Mouse (Mus musculus): ENCODE measurements around the gene Npcd. TPM values are rescaled to one million over a fixed set of nuclear protein-coding genes. Genes with fewer than 3 reads are reported as not detected.

Npcd gene
- polyA plus RNA-seq, 1 experiment = 0.68 TPM

GRCm38 (mm10) chr15:79810997-79811396, 23.0 kb downstream of the Npcd start:
- Histone ChIP-seq H3K4me3 (ENCODE audit: extremely low read depth, insufficient read depth, insufficient read length) (no peak overlapping the region), H3K4me1 (ENCODE audit: control insufficient read depth, insufficient read depth, insufficient read length) (no peaks in the 10 kb centered on the region), H3K36me3 (ENCODE audit: control insufficient read depth, insufficient read depth, low read length) (no peaks in the 10 kb centered on the region), H3K27ac (ENCODE audit: insufficient read depth, low read length) (no peak overlapping the region), H3K27me3 (ENCODE audit: control insufficient read depth, insufficient read depth, low read length) (0 out of 2 replicates have a peak, but pooled peaks cover 1% of the 10 kb centered on the region)
- TF ChIP-seq POLR2A (IDR thresholded peaks at IDR 0.05; ENCODE audit: low read depth, low read length) = no peak
- no peak for TF ChIP-seq CTCF (IDR thresholded peaks at IDR 0.05; ENCODE audit: extremely low read depth, insufficient read depth, insufficient read length, insufficient replicate concordance)
- no peak for DNase-seq (ENCODE audit: low read depth in 1 of 2, low spot score in 2 of 2)
- 79% methylated on average over 4 of the region's 4 CpGs for WGBS

- H3K36me3 ChIP-seq (ENCODE audit: control insufficient read depth, insufficient read depth, low read length) = no peaks in the 10 kb centered on the region
- 0 out of 2 replicates have a peak, but pooled peaks cover 1% of the 10 kb centered on the region for H3K27me3 ChIP-seq (ENCODE audit: control insufficient read depth, insufficient read depth, low read length)
- 64% methylated on average over 3 of the region's 3 CpGs for WGBS
- no peak overlapping the region for H3K27ac ChIP-seq (ENCODE audit: insufficient read depth, low read length)
- TF ChIP-seq CTCF (IDR thresholded peaks at IDR 0.05; ENCODE audit: extremely low read depth, insufficient read depth, insufficient read length, insufficient replicate concordance) (no peak), POLR2A (IDR thresholded peaks at IDR 0.05; ENCODE audit: low read depth, low read length) (no peak)
- no peaks in the 10 kb centered on the region for H3K4me1 ChIP-seq (ENCODE audit: control insufficient read depth, insufficient read depth, insufficient read length)
- no peak for DNase-seq (ENCODE audit: low read depth in 1 of 2, low spot score in 2 of 2)
- no peak overlapping the region for H3K4me3 ChIP-seq (ENCODE audit: extremely low read depth, insufficient read depth, insufficient read length)
Measured at GRCm38 (mm10) chr15:79810061-79810460, 24.0 kb downstream of the Npcd start.

- TF ChIP-seq CTCF (IDR thresholded peaks at IDR 0.05; ENCODE audit: extremely low read depth, insufficient read depth, insufficient read length, insufficient replicate concordance) (no peak), POLR2A (IDR thresholded peaks at IDR 0.05; ENCODE audit: low read depth, low read length) (no peak)
- H3K36me3 ChIP-seq (ENCODE audit: control insufficient read depth, insufficient read depth, low read length) = no peaks in the 10 kb centered on the region
- 63% methylated on average over 5 of the region's 5 CpGs for WGBS
- H3K27ac ChIP-seq (ENCODE audit: insufficient read depth, low read length) = no peak overlapping the region
- peaks cover 14% of the 10 kb centered on the region for H3K27me3 ChIP-seq (ENCODE audit: control insufficient read depth, insufficient read depth, low read length)
- no peak overlapping the region for H3K4me3 ChIP-seq (ENCODE audit: extremely low read depth, insufficient read depth, insufficient read length)
- peaks cover 8% of the 10 kb centered on the region for H3K4me1 ChIP-seq (ENCODE audit: control insufficient read depth, insufficient read depth, insufficient read length)
- DNase-seq (ENCODE audit: low read depth in 1 of 2, low spot score in 2 of 2) = no peak
Measured at GRCm38 (mm10) chr15:79808658-79809057, 25.4 kb downstream of the Npcd start.

GRCm38 (mm10) chr15:79808114-79808513, 25.9 kb downstream of the Npcd start:
- H3K36me3 ChIP-seq (ENCODE audit: control insufficient read depth, insufficient read depth, low read length) = no peaks in the 10 kb centered on the region
- H3K4me1 ChIP-seq (ENCODE audit: control insufficient read depth, insufficient read depth, insufficient read length) = peaks cover 9% of the 10 kb centered on the region
- DNase-seq (ENCODE audit: low read depth in 1 of 2, low spot score in 2 of 2) = peak in 1 of 2 experiments; percentile 46
- peaks cover 18% of the 10 kb centered on the region for H3K27me3 ChIP-seq (ENCODE audit: control insufficient read depth, insufficient read depth, low read length)
- no peak overlapping the region for H3K4me3 ChIP-seq (ENCODE audit: extremely low read depth, insufficient read depth, insufficient read length)
- no peak for TF ChIP-seq POLR2A (IDR thresholded peaks at IDR 0.05; ENCODE audit: low read depth, low read length)
- TF ChIP-seq CTCF (IDR thresholded peaks at IDR 0.05; ENCODE audit: extremely low read depth, insufficient read depth, insufficient read length, insufficient replicate concordance) = peak; percentile 57; the same call in 1 of the 2 replicates
- H3K27ac ChIP-seq (ENCODE audit: insufficient read depth, low read length) = no peak overlapping the region
- WGBS = 26% methylated on average over 5 of the region's 5 CpGs

GRCm38 (mm10) chr15:79807050-79807449, 27.0 kb downstream of the Npcd start:
- TF ChIP-seq POLR2A (IDR thresholded peaks at IDR 0.05; ENCODE audit: low read depth, low read length) (no peak), CTCF (IDR thresholded peaks at IDR 0.05; ENCODE audit: extremely low read depth, insufficient read depth, insufficient read length, insufficient replicate concordance) (no peak)
- Histone ChIP-seq H3K27me3 (ENCODE audit: control insufficient read depth, insufficient read depth, low read length) (peaks cover 21% of the 10 kb centered on the region), H3K4me3 (ENCODE audit: extremely low read depth, insufficient read depth, insufficient read length) (no peak overlapping the region), H3K4me1 (ENCODE audit: control insufficient read depth, insufficient read depth, insufficient read length) (peaks cover 9% of the 10 kb centered on the region), H3K27ac (ENCODE audit: insufficient read depth, low read length) (no peak overlapping the region), H3K36me3 (ENCODE audit: control insufficient read depth, insufficient read depth, low read length) (no peaks in the 10 kb centered on the region)
- 35% methylated on average over 1 of the region's 1 CpGs for WGBS
- DNase-seq (ENCODE audit: low read depth in 1 of 2, low spot score in 2 of 2) = no peak

- Histone ChIP-seq H3K4me3 (ENCODE audit: extremely low read depth, insufficient read depth, insufficient read length) (no peak overlapping the region), H3K27ac (ENCODE audit: insufficient read depth, low read length) (no peak overlapping the region), H3K4me1 (ENCODE audit: control insufficient read depth, insufficient read depth, insufficient read length) (peaks cover 9% of the 10 kb centered on the region), H3K27me3 (ENCODE audit: control insufficient read depth, insufficient read depth, low read length) (peaks cover 24% of the 10 kb centered on the region), H3K36me3 (ENCODE audit: control insufficient read depth, insufficient read depth, low read length) (no peaks in the 10 kb centered on the region)
- no peak for TF ChIP-seq POLR2A (IDR thresholded peaks at IDR 0.05; ENCODE audit: low read depth, low read length)
- TF ChIP-seq CTCF (IDR thresholded peaks at IDR 0.05; ENCODE audit: extremely low read depth, insufficient read depth, insufficient read length, insufficient replicate concordance) = no peak
- 38% methylated on average over 8 of the region's 8 CpGs for WGBS
- no peak for DNase-seq (ENCODE audit: low read depth in 1 of 2, low spot score in 2 of 2)
Measured at GRCm38 (mm10) chr15:79805246-79805645, 28.8 kb downstream of the Npcd start.

GRCm38 (mm10) chr15:79804352-79805071, 29.5 kb downstream of the Npcd start, which contains the start of gene Nptxr:
Gene Nptxr (minus strand): TSS chr15:79804766.
- H3K27ac ChIP-seq (ENCODE audit: insufficient read depth, low read length) = no peak within 1 kb of the TSS
- H3K36me3 ChIP-seq (ENCODE audit: control insufficient read depth, insufficient read depth, low read length) = no peaks in the 10 kb centered on the region
- peak within 1 kb of the TSS; percentile 37; the same call in 1 of the 2 replicates for H3K4me3 ChIP-seq (ENCODE audit: extremely low read depth, insufficient read depth, insufficient read length)
- no peak for DNase-seq (ENCODE audit: low read depth in 1 of 2, low spot score in 2 of 2)
- TF ChIP-seq POLR2A (IDR thresholded peaks at IDR 0.05; ENCODE audit: low read depth, low read length) = no peak
- TF ChIP-seq CTCF (IDR thresholded peaks at IDR 0.05; ENCODE audit: extremely low read depth, insufficient read depth, insufficient read length, insufficient replicate concordance) = no peak
- H3K27me3 ChIP-seq (ENCODE audit: control insufficient read depth, insufficient read depth, low read length) = peaks cover 24% of the 10 kb centered on the region
- peaks cover 9% of the 10 kb centered on the region for H3K4me1 ChIP-seq (ENCODE audit: control insufficient read depth, insufficient read depth, insufficient read length)
- WGBS = under 1% methylated on average over 89 of the region's 91 CpGs

Data from spleen, adult 2 months (tissue).